Mouse (Mus musculus): Measurements from ENCODE around the gene Vmn1r157. TPM values are rescaled to one million over a fixed set of nuclear protein-coding genes. Genes with fewer than 3 reads are reported as not detected.
"Not testable (repeated sequence)": the region's sequence is repeated elsewhere in the genome, so short reads cannot be mapped to it uniquely, and the experiment has no call there.

The Vmn1r157 gene
- not detected in 2 replicates for polyA plus RNA-seq (2011; ENCODE audit: insufficient read depth, insufficient read length, low read depth, missing spikeins)

DNA sequence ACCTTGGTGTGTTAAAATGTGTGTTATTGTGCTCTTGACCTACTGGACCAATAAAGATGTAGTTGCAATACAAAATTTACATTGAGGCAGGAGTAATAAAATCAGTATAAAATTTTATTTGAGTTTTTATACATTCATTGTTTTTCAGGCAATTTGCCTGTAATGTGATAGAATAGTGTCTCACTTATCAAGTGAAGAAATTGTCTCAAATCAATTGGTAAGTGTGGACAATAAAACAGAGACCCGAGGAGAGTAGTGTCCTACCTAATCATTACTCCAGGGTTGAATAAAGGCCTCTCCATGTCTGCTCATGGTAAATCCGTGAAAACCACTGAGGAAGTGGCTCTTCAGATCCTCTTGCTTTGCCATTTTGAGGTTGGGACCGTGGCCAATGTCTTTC lies at the start of gene Vmn1r157:
TSS of gene Vmn1r157 (plus strand) at position 301 of the 400 bp plus-strand sequence.
- H3K9ac ChIP-seq (ENCODE audit: low read depth, poor library complexity, severe bottlenecking); H3K9me3 ChIP-seq (replicated peaks; ENCODE audit: control insufficient read depth, insufficient read depth, low read length, poor library complexity, severe bottlenecking); H3K27ac ChIP-seq (ENCODE audit: insufficient read depth, low read length); H3K4me1 ChIP-seq (ENCODE audit: control insufficient read depth, insufficient read depth, low read length); H3K36me3 ChIP-seq (ENCODE audit: control insufficient read depth, insufficient read depth, low read length, poor library complexity, severe bottlenecking); H3K27me3 ChIP-seq (ENCODE audit: control insufficient read depth, insufficient read depth, low read length, poor library complexity, severe bottlenecking); H3K4me3 ChIP-seq (ENCODE audit: low read depth, low read length): not testable (repeated sequence)

DNA sequence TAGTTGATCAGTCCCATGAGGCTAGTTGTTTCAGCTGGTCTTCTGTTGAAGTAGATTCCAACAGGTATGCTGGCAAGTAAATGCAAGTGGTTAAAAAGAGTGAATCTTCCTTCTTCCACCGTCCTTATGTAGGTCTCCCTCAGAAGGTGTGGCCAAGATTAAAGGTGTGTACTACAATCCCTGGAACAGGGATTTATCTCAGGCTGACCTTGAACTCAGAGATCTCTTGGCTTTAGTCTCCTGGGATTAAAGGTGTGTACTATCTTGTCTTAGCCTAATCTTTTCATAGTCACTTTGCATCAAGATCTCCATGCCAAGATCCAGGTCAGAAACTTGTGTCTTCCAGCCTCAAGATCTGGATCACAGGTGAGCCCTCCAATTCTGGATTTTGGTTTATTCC lies 41.9 kb upstream of the Vmn1r157 start, which contains the start of gene Gm4567:
TSS of gene Gm4567 (minus strand) at position 101 of the 400 bp plus-strand sequence.
- H3K4me1 ChIP-seq (ENCODE audit: control insufficient read depth, insufficient read depth, low read length); H3K4me3 ChIP-seq (ENCODE audit: low read depth, low read length); H3K9ac ChIP-seq (ENCODE audit: low read depth, poor library complexity, severe bottlenecking); H3K27ac ChIP-seq (ENCODE audit: insufficient read depth, low read length); H3K9me3 ChIP-seq (replicated peaks; ENCODE audit: control insufficient read depth, insufficient read depth, low read length, poor library complexity, severe bottlenecking); H3K36me3 ChIP-seq (ENCODE audit: control insufficient read depth, insufficient read depth, low read length, poor library complexity, severe bottlenecking); H3K27me3 ChIP-seq (ENCODE audit: control insufficient read depth, insufficient read depth, low read length, poor library complexity, severe bottlenecking): not testable (repeated sequence)

DNA sequence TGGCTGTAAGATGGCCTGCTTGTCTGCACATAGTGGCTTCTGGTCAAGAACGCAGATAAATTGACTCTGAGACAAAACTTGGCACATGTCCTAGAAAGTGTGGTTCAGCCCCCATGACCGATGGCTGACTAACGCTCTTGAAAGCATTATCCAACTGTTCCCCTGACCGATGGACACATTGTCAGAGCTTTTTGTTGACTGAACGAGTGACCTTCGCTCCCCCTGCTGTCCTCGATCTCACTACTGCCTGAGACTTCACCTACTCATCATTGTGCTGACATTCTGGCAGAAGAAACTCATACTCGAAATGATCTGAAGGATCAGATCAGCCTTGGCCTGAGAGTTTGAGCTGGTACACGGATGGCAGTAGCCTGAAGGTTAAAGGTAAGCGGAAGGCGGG lies 14.5 kb downstream of the Vmn1r157 start:
- not testable (repeated sequence) for H3K4me3 ChIP-seq (ENCODE audit: low read depth, low read length); H3K27ac ChIP-seq (ENCODE audit: insufficient read depth, low read length); H3K9me3 ChIP-seq (replicated peaks; ENCODE audit: control insufficient read depth, insufficient read depth, low read length, poor library complexity, severe bottlenecking); H3K36me3 ChIP-seq (ENCODE audit: control insufficient read depth, insufficient read depth, low read length, poor library complexity, severe bottlenecking); H3K4me1 ChIP-seq (ENCODE audit: control insufficient read depth, insufficient read depth, low read length); H3K9ac ChIP-seq (ENCODE audit: low read depth, poor library complexity, severe bottlenecking); H3K27me3 ChIP-seq (ENCODE audit: control insufficient read depth, insufficient read depth, low read length, poor library complexity, severe bottlenecking)

DNA sequence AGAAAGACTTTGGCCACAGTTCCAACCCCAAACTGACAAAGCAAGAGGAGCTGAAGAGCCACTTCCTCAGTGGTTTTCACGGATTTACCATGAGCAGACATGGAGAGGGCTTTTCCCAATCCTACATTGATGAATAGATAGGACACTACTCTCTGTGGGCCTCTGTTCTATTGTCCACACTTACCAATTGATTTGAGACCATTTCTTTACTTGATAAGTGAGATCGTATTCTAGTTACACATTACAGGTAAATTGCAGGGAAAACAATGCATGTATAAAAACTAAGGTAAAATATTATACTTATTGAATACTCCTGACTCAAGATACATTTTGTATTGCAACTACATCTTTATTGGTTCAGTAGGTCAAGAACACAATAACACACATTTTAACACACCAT lies 29.2 kb downstream of the Vmn1r157 start, which contains the start of gene Vmn1r158:
TSS of gene Vmn1r158 (minus strand) at position 101 of the 400 bp plus-strand sequence.
- H3K27me3 ChIP-seq (ENCODE audit: control insufficient read depth, insufficient read depth, low read length, poor library complexity, severe bottlenecking); H3K9me3 ChIP-seq (replicated peaks; ENCODE audit: control insufficient read depth, insufficient read depth, low read length, poor library complexity, severe bottlenecking); H3K4me3 ChIP-seq (ENCODE audit: low read depth, low read length); H3K36me3 ChIP-seq (ENCODE audit: control insufficient read depth, insufficient read depth, low read length, poor library complexity, severe bottlenecking); H3K27ac ChIP-seq (ENCODE audit: insufficient read depth, low read length); H3K4me1 ChIP-seq (ENCODE audit: control insufficient read depth, insufficient read depth, low read length); H3K9ac ChIP-seq (ENCODE audit: low read depth, poor library complexity, severe bottlenecking): not testable (repeated sequence)

Other genes with a start within 250 kb of the Vmn1r157 start
- gene Vmn1r152, start 238.7 kb upstream of the Vmn1r157 start, polyA plus RNA-seq (2011; ENCODE audit: insufficient read depth, insufficient read length, low read depth, missing spikeins): not detected in 2 replicates
- gene Gm8677, start 226.8 kb upstream of the Vmn1r157 start, polyA plus RNA-seq (2011; ENCODE audit: insufficient read depth, insufficient read length, low read depth, missing spikeins): not detected in 2 replicates
- not detected in 2 replicates for gene Gm4201, start 196.4 kb upstream of the Vmn1r157 start, polyA plus RNA-seq (2011; ENCODE audit: insufficient read depth, insufficient read length, low read depth, missing spikeins)
- gene Gm4565, start 173.6 kb upstream of the Vmn1r157 start, polyA plus RNA-seq (2011; ENCODE audit: insufficient read depth, insufficient read length, low read depth, missing spikeins): not detected in 2 replicates
- gene Vmn1r155, start 103.7 kb upstream of the Vmn1r157 start, polyA plus RNA-seq (2011; ENCODE audit: insufficient read depth, insufficient read length, low read depth, missing spikeins): not detected in 2 replicates
- gene Gm8693, start 69.4 kb upstream of the Vmn1r157 start, polyA plus RNA-seq (2011; ENCODE audit: insufficient read depth, insufficient read length, low read depth, missing spikeins): not detected in 2 replicates
- not detected in 2 replicates for gene Gm4567, start 42.0 kb upstream of the Vmn1r157 start, polyA plus RNA-seq (2011; ENCODE audit: insufficient read depth, insufficient read length, low read depth, missing spikeins)
- gene Vmn1r158, start 29.1 kb downstream of the Vmn1r157 start, polyA plus RNA-seq (2011; ENCODE audit: insufficient read depth, insufficient read length, low read depth, missing spikeins): not detected in 2 replicates
- not detected in 2 replicates for gene Vmn1r159, start 81.9 kb downstream of the Vmn1r157 start, polyA plus RNA-seq (2011; ENCODE audit: insufficient read depth, insufficient read length, low read depth, missing spikeins)
- not detected in 2 replicates for gene Vmn1r160, start 109.5 kb downstream of the Vmn1r157 start, polyA plus RNA-seq (2011; ENCODE audit: insufficient read depth, insufficient read length, low read depth, missing spikeins)
- not detected in 2 replicates for gene Gm4214, start 223.0 kb downstream of the Vmn1r157 start, polyA plus RNA-seq (2011; ENCODE audit: insufficient read depth, insufficient read length, low read depth, missing spikeins)

Data from ES-Bruce4 (cell line).